Mouse (Mus musculus): ENCODE data around the gene Hibch. TPM values are rescaled to one million over a fixed set of nuclear protein-coding genes. Genes with fewer than 3 reads are reported as not detected.

The Hibch gene
- polyA plus RNA-seq (2021; fragmentation: Nextera tagmentation): 13.0 and 17.4 TPM in 2 replicates
- long read RNA-seq, experiment 1, transcript Hibch-201 (14 exons, 1,830 nt): major isoform, 29 of 32 reads
- long read RNA-seq, experiment 1, partial matches to known transcripts: 2 of 32 reads
- long read RNA-seq, experiment 1, other reads (novel, unspliced or antisense): 1 of 32 reads
- long read RNA-seq, experiment 2, transcript Hibch-201 (14 exons, 1,830 nt): major isoform, 64 of 75 reads
- long read RNA-seq, experiment 2, partial matches to known transcripts: 1 of 75 reads
- long read RNA-seq, experiment 2, other reads (novel, unspliced or antisense): 10 of 75 reads

DNA sequence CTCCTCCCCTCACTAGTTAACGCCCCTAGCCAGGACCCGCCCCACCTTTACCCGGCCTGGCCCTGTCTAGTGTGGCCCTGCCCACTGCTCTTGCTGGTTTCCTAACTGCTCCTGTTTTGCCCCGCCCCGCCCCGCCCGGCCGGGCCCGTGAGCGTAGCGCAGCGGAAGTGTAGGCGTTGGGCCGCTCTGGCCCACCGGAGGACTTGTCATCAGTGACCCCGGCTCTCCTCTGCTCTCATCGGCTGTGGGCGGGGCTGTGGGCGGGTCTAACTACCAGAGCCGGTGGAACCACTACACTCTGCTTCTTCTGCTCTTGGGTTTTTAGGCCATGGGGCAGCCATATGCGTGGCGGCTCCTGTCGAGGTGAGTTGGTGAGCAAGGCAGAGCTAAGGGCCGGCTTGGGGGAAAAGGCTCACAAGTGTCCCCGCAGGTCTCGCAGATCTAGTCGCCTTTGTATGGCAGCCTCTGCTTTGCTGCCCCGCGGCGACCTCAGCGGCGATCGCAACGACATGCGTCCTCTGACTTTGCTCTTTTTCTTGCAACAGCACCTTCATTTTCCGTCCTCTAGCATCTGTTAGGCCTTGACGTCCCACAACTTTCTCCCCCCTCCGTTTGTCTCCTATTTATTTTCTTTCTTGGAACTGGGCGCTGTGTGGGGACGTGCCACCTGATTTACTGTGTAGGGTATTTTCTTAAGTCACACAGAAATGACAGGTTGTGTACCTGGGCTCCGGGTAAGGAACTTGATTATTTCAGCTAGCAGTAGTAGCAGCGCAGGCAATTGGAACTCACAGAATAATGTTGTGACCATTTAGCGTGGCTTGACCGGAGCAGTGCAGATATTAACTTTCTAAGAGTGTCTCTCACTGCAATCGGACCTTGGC lies at the start of gene Hibch:
Gene Hibch (plus strand): TSS at position 148 of the 884 bp plus-strand sequence.

DNA sequence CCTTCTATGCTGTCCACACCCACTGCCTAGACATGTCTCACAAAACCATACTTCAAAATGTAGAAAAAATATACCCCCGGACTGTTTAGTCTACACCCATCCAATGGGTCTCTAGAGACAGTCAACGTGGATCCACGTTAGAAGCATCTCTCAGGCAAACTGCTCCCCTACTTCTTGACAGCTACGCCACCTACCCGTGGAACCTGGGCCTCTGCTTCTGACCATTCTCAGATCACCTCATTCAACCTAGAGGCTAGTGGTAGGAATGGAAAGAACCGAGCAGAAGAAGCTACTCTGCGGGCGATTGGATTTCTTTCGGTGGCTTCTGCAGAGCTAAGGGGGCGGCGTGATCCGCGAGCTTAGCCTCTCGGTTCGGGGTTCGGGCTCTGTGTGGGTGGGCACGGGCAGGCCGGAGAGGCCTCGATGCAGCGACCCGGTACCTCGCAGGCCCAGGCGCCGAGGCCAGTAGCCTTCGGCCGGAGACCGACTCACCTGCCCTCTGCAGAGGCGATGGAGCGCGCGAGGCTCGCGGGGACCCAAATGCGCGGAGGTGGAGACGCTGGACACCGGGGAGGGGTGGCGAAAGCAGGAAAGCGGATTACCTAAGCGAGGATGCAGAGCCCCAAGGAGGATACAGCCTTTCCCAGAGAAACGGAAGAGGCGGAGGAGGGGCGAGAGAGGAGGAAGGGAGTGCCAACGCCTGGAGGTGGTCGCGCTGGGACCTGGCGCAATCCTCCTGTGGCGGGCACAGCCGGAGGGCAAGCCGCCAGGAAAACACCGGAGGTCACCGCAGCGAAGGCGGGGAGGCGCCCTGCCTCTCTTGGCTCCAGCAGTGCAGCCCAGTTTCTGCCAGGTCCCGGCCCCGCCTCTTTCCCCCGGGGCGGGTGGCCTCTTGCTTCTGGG lies 27.6 kb upstream of the Hibch start, which contains the start of gene Inpp1:
Gene Inpp1 (minus strand): TSS at position 779 of the 903 bp plus-strand sequence.

Other genes starting within 250 kb of the Hibch start
- 0.90 TPM in 2 replicates for gene Nemp2, start 214.2 kb upstream of the Hibch start, polyA plus RNA-seq (2021; fragmentation: Nextera tagmentation)
- gene Mfsd6, start 117.5 kb upstream of the Hibch start, polyA plus RNA-seq (2021; fragmentation: Nextera tagmentation): 12.6 and 13.6 TPM in 2 replicates
- 29.9 and 33.7 TPM in 2 replicates for gene Inpp1, start 27.2 kb upstream of the Hibch start, polyA plus RNA-seq (2021; fragmentation: Nextera tagmentation)
- gene 1700019D03Rik, start 175.2 kb downstream of the Hibch start, polyA plus RNA-seq (2021; fragmentation: Nextera tagmentation): 20.3 and 21.4 TPM in 2 replicates
- 0.23 and 0.24 TPM in 2 replicates for gene Mstn, start 216.7 kb downstream of the Hibch start, polyA plus RNA-seq (2021; fragmentation: Nextera tagmentation)